Mouse (Mus musculus) urinary bladder, postnatal 36 days (tissue): ENCODE measurements at regions not wholly inside any gene's neighbourhood (a gene's known extent, or its start where the extent isn't known, plus 50 kb on each side); places are given as distances from the start of the nearest gene placed in this dataset.

Experiments
- DNase-seq, 2 experiments: peaks; one replicate each; pipeline ENCODE4 v3.0.0; 2022; ENCODE audit warnings: low spot score in 2 of 2, mixed read lengths in 1 of 2

DNA sequence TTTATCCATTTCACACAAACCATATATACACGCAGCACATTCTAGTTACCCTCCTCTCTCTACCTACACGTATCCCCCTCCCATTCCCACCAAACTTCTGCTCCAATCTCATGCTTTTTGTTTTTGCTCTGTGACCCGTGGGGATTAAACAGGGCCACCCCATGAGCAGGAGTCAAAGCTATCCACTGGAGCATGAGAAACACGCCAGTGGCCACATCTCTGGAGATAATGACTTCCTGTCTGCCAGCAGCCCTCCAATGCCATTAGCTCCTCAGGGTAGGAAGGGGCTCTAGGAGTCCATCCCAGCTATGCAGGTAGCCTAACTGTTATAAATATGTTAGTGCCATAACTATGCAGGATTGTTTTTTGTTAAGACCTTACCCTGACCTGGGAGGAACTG lies 141.9 kb upstream of the Grb10 start:
- DNase-seq = no peak

DNA sequence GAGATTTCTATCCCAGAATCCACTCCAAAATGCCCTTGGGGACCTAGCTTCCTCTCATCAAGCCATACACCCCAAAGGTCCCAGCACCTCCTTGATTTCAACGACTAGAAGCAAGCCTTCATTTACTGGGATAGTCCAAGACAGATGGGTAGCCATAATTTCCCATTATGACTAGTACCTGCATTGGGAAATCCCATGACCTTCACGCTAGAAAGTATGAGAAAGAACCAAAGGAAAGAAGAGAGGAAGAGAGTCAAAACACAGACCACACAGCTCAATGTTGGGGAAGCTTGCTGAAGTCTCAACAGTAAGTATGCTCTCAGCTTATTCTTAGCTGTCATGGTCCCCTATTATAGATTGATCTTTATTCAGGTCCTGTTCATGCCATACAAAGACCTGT lies 133.9 kb upstream of the Grb10 start:
- DNase-seq = no peak

DNA sequence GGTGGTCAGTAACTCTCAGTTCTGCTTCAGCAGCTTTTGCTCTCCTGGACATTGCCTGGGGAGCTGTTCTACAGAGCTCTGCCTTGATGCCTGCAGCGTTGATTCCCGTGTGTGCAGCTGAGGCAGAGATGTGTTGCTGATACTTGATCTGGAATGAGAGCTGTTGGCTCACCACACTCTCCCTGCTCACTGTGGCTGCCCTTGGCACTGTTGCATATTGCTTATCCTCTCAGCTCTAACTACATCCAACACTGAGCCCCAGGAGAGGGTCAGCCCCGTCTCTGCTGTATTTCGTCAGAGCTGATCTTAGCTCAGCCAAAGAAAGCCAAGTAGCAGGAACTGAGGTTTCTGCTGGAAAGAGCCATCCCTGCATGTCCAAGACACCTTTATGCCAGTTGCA lies 132.8 kb upstream of the Grb10 start:
- peak in 1 of 2 experiments; percentile 24 for DNase-seq

DNA sequence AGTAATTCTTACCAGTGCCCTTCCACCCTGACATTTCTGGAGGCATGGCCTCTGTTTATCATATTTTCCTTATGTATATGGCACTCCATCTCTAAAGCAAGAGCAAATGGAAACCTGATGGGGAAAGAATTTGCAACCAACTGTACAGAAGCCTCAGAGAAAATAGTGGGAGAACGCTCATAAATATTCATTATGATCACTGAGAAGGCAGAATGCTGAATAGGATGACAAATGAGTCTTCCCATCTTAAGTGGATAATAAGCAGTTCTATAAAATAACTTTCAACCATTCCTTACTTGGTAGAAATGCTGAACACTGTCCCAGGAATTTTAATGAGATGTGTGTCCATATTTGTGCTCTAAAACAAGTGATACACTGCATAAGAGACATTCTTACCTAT lies 129.9 kb upstream of the Grb10 start:
- no peak for DNase-seq
